Mouse (Mus musculus) cerebellum, adult 9-11 months (tissue): ENCODE measurements around the gene Snph.
A peak's percentile ranks its signal among the peaks of the same experiment; 100 is the strongest.
"Not testable (repeated sequence)": the region's sequence is repeated elsewhere in the genome, so short reads cannot be mapped to it uniquely, and the experiment has no call there.

Source experiments
- DNase-seq: peaks from one replicate; pipeline ENCODE4 v3.0.0; 2022

Gene Snph

GRCm38 (mm10) chr2:151632159-151632814, at the start of gene Snph:
Snph (minus strand) TSS chr2:151632593.
- peak; percentile 86 for DNase-seq

- peak; percentile 23 for DNase-seq
Measured at GRCm38 (mm10) chr2:151676234-151676633, 43.8 kb upstream of the Snph start.

- no peak for DNase-seq
Measured at GRCm38 (mm10) chr2:151670968-151671329, 38.6 kb upstream of the Snph start.

DNA sequence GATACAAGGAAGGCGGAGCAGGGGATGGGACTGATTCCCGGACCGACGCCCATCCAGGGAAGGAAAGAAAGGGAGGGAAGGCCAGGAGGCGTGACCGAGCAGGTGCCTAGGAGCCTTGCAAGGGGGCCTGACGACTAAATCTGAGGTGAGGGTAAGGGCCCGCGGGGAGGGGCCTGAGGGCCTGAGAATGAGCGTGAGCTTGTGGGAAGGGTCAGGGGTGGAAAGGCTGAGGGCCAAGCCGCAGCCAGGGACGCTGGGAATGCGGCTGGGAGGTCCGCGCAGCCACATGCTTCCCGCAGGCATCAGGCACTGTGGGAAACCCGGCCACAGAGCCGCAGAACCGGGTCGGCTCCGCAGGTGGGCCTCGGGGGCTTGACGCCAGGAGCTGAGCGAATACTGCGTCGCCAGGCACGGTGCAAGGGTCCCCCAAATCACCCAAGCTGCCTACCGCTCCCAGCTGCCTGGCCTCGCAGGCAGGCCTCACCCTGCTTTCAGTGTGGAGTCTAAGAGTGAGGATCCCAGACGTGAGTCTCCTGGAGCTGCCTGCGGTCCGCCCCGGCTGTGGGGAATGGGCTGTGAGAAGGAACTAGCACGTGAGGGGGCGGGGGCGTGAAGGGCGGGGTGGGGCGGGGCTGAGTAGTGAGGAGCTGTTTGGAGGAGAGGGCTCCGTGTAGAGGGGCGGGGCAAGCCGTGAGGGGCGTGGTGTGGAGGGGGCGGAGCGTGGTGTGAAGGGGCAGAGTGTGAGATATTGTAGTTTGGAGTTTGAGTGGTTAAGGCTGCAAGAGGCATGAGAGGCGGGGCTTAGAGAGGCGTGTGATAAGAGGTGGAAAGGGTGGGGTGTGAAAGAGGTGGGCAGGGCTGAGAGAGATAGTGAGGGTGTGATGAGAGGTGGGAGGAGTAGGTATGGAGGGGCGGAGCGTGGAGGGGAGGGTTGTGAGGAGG, 37.9 kb upstream of the Snph start:
- DNase-seq, result peak; percentile 11

- no peak for DNase-seq
Measured at GRCm38 (mm10) chr2:151668433-151668832, 36.0 kb upstream of the Snph start, which contains the start of gene Rad21l. Rad21l (minus strand) TSS chr2:151668533.

- DNase-seq, result no peak
Measured at GRCm38 (mm10) chr2:151652053-151652452, 19.7 kb upstream of the Snph start.

DNA sequence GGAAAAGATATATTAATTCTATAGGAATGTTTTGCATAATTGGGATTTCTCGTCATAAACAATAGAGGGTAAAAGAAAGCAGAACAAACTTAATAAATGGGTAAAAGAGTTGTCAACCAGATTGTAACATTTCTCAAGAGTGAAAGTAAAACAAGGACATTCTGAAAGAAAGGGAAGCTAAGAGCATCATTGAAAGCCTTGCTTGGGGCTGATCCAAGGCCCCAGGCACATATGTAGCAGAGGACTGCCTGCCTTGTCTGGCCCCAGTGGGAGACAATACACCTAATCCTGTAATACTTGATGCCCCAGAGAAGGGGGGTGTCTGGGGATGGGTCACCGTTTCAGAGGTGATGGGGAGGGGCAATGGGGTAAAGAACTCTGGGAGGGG, 3.6 kb upstream of the Snph start:
- DNase-seq, result no peak

GRCm38 (mm10) chr2:151635362-151636014, 3.1 kb upstream of the Snph start:
- no peak for DNase-seq

DNA sequence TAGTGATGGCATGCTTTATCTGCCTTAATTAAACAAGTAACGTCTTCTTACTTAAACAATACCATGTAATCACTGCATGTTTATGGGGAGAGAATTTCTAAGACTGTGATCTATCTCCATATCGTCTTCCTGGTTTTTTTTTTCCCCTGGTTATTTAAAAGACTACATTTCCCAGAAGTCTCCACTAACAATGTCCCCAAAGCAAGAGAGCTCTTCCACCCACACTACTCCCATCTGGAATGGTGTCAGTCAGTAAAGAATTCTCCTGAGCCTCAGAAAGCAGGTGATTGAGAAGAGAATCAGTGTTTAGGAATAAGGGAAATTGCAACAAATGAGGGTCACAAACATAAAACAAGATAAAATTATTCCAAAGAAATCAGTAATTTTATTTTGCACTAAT, 2.5 kb upstream of the Snph start:
- DNase-seq, result no peak

DNA sequence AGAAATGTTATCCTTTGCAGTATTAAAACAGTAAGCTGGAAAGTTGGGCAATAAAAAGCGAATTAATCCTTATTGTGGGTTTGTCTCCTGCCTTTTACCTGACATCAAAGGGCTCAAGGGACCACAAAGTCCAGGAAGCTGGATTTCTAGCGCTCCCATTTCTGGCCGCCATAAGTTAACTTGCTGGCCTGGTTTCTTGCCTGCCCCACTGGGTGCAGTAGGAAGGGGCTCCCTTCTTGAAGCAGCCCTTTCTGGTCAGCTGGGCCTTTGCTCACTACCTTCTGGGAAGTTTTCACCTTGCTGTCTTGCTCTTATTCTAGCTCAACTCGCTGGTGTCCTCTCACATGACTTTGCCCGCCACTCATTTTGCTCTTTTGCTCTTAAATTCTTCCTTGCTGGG, 589 bp upstream of the Snph start:
- DNase-seq, result no peak

GRCm38 (mm10) chr2:151631406-151632158, 811 bp downstream of the Snph start:
- DNase-seq, result no peak

GRCm38 (mm10) chr2:151629310-151629709, 3.1 kb downstream of the Snph start:
- DNase-seq, result no peak

DNA sequence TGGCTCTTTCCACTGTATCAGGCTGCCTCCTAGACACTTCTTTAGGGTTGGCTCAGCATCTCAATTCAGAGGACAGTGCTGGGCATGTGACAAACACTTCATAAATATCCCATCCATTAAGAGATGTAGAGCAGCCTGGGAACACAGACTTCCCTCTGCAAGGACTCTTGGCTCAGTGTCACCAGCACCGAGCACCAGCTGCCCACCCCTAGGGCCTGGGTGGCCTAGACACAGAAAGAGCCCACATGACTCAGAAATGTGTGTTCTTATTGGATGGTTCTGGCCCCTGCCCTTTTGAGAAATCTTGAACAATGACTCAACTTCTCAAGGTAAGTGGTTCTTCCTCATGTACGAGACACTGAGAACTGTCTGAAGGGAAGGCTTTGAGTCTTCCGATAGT, 4.4 kb downstream of the Snph start:
- DNase-seq, result no peak

GRCm38 (mm10) chr2:151626296-151626695, 6.1 kb downstream of the Snph start:
- DNase-seq, result no peak

- DNase-seq, result no peak
Measured at GRCm38 (mm10) chr2:151623776-151624175, 8.6 kb downstream of the Snph start.

GRCm38 (mm10) chr2:151616551-151617329, 15.7 kb downstream of the Snph start:
- no peak for DNase-seq

- DNase-seq, result not testable (repeated sequence)
Measured at GRCm38 (mm10) chr2:151615779-151616178, 16.6 kb downstream of the Snph start.

- DNase-seq, result no peak
Measured at GRCm38 (mm10) chr2:151609974-151610373, 22.4 kb downstream of the Snph start.

DNA sequence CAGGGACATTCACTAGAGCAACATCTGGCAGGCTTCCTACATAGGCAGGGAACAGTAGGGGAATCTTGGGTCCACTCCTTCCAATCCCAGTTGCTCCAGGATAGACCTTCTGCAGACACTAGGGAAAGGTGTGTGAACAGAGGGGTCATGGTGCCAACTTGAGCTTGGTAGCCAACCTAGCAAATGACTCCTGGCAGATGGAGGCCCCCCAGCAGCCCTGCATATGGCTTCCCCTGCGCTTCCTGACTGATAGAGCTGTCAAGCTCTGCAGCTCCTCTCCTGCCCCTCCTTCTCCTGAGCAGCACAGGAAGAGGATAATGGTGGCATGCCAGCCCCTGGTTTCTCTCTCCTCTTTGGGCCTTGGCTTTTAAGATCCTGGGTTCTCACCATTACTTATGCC, 24.0 kb downstream of the Snph start:
- DNase-seq, result peak; percentile 90

- peak; percentile 69 for DNase-seq
Measured at GRCm38 (mm10) chr2:151605437-151605987, 26.9 kb downstream of the Snph start.

- peak; percentile 44 for DNase-seq
Measured at GRCm38 (mm10) chr2:151603630-151604029, 28.8 kb downstream of the Snph start.

GRCm38 (mm10) chr2:151602106-151602505, 30.3 kb downstream of the Snph start:
- DNase-seq, result no peak
